Mouse (Mus musculus): ENCODE measurements around the gene Paqr9. TPM values are rescaled to one million over a fixed set of nuclear protein-coding genes. Genes with fewer than 3 reads are reported as not detected.

Gene Paqr9
- total and polyA plus RNA-seq, 3 experiments: not detected

DNA sequence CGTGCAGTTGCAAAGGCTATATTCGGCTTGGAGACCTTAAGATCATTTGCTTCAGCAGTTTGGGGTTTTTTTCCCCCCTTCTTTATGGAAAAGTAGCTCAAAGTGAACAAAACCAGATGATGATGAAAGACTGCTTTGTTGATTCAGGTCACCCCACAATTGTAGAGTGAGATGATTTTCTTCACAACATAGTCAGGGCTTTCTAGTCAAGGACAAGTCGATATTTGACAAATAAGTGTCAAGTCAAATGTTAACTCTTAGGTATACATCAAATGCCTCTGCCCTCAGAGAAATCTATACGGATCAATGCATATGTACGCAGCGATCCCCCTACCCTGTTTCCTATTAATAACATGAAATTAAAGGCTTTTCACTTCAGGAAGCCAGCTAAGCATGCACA, 17.0 kb upstream of the Paqr9 start:
- Histone ChIP-seq H3K27ac (ENCODE audit: insufficient read depth, low read depth) (no peak overlapping the region), H3K27me3 (replicated peaks) (no peaks in the 10 kb centered on the region), H3K79me2 (replicated peaks; ENCODE audit: control insufficient read depth, extremely low read depth, insufficient read depth, poor library complexity, severe bottlenecking) (no peaks in the 10 kb centered on the region), H3K4me3 (replicated peaks in 1 of 3; ENCODE audit: low read depth in 2 of 3, low read length in 2 of 3, poor library complexity in 1 of 3) (no peak overlapping the region), H3K9me3 (replicated peaks; ENCODE audit: low read length) (no peaks in the 10 kb centered on the region), H3K9ac (ENCODE audit: insufficient read depth, low read depth) (no peak overlapping the region), H3K36me3 (replicated peaks in 1 of 2; ENCODE audit: control insufficient read depth in 1 of 2, insufficient read depth in 1 of 2, low read length in 1 of 2) (no peaks in the 10 kb centered on the region), H3K4me2 (ENCODE audit: insufficient read depth, low read depth, poor library complexity, severe bottlenecking) (no peak overlapping the region), H3K4me1 (ENCODE audit: control insufficient read depth in 1 of 2, insufficient read depth in 2 of 2) (peaks cover 0 to 3% of the 10 kb centered on the region in 2 experiments; a peak in 1 of 4 replicates)
- dilution Hi-C loops (cut with MboI; ENCODE audit: extremely low pct_ligation_motif_present, extremely low pct_unique_long_range_greater_than_20kb, low sequenced_read_pairs): no loop called here
- in situ Hi-C loops (cut with MboI; ENCODE audit: low pct_ligation_motif_present, low pct_unique_long_range_greater_than_20kb, low sequenced_read_pairs): no loop called here
- no peak for DNase-seq (ENCODE audit: extremely low read depth)
- no peak for TF ChIP-seq HCFC1 (IDR thresholded peaks at IDR 0.05; ENCODE audit: low read depth, low read length)
- no peak for TF ChIP-seq GABPA (IDR thresholded peaks at IDR 0.05; ENCODE audit: insufficient replicate concordance, low read depth, low read length)
- no peak for TF ChIP-seq EP300 (IDR thresholded peaks at IDR 0.05; ENCODE audit: low read length)
- no peak for TF ChIP-seq RCOR1 (conservative IDR thresholded peaks at IDR 0.05; ENCODE audit: low read depth, low read length)
- no peak for TF ChIP-seq RAD21 (IDR thresholded peaks at IDR 0.05; ENCODE audit: low read depth, low read length)
- TF ChIP-seq TCF12 (IDR thresholded peaks at IDR 0.05; ENCODE audit: low read depth, low read length): no peak
- no peak for TF ChIP-seq E2F4 (IDR thresholded peaks at IDR 0.05; ENCODE audit: insufficient replicate concordance, low read depth, low read length)
- TF ChIP-seq MEF2A (IDR thresholded peaks at IDR 0.05; ENCODE audit: borderline replicate concordance, low read depth, low read length): no peak
- no peak for TF ChIP-seq ZKSCAN1 (IDR thresholded peaks at IDR 0.05; ENCODE audit: borderline replicate concordance, low read depth, low read length)
- TF ChIP-seq BHLHE40 (IDR thresholded peaks at IDR 0.05; ENCODE audit: low read depth, low read length): no peak
- TF ChIP-seq JUND (conservative IDR thresholded peaks at IDR 0.05; ENCODE audit: low read depth, low read length): no peak
- no peak for TF ChIP-seq KAT2A (IDR thresholded peaks at IDR 0.05; ENCODE audit: insufficient replicate concordance, low read length)
- no peak for TF ChIP-seq PAX5 (IDR thresholded peaks at IDR 0.05; ENCODE audit: low read length)
- TF ChIP-seq MAX (IDR thresholded peaks at IDR 0.05; ENCODE audit: low read length): no peak
- no peak for TF ChIP-seq SIN3A (IDR thresholded peaks at IDR 0.05; ENCODE audit: low read length)
- no peak for TF ChIP-seq CHD2 (IDR thresholded peaks at IDR 0.05; ENCODE audit: low read length)
- TF ChIP-seq USF1 (IDR thresholded peaks at IDR 0.05; ENCODE audit: low read depth, low read length): no peak
- TF ChIP-seq ZNF384 (IDR thresholded peaks at IDR 0.05; ENCODE audit: low read depth, low read length): no peak

DNA sequence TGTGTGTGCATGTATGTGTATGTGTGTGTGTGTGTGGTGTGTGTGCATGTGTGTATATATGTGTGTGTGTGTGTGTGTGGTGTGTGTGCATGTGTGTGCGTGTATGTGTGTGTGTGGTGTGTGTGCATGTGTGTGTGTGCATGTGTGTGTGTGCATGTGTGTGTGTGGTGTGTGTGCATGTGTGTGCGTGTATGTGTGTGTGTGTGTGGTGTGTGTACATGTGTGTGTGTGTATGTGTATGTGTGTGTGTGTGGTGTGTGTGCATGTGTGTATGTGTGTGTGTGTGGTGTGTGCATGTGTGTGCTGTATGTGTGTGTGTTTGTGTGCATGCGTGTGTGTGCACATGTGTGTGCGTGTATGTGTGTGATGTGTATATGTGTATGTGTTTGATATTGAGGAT, 14.9 kb upstream of the Paqr9 start:
- H3K36me3 ChIP-seq (replicated peaks in 1 of 2; ENCODE audit: control insufficient read depth in 1 of 2, insufficient read depth in 1 of 2, low read length in 1 of 2): no peaks in the 10 kb centered on the region
- no peak overlapping the region for H3K4me3 ChIP-seq (replicated peaks in 1 of 3; ENCODE audit: low read depth in 2 of 3, low read length in 2 of 3, poor library complexity in 1 of 3)
- no peak overlapping the region for H3K4me2 ChIP-seq (ENCODE audit: insufficient read depth, low read depth, poor library complexity, severe bottlenecking)
- no peaks in the 10 kb centered on the region for H3K27me3 ChIP-seq (replicated peaks)
- no peaks in the 10 kb centered on the region for H3K9me3 ChIP-seq (replicated peaks; ENCODE audit: low read length)
- TF ChIP-seq NRF1 (IDR thresholded peaks at IDR 0.05; ENCODE audit: low read depth, low read length) (no peak), TCF12 (IDR thresholded peaks at IDR 0.05; ENCODE audit: low read depth, low read length) (no peak), MXI1 (IDR thresholded peaks at IDR 0.05; ENCODE audit: low read depth, low read length) (no peak), CTCF (conservative IDR thresholded peaks at IDR 0.05 in 1 of 2, IDR thresholded peaks at IDR 0.05 in 1 of 2; ENCODE audit: low read depth in 2 of 2, low read length in 2 of 2) (no peak), NELFE (IDR thresholded peaks at IDR 0.05; ENCODE audit: low read depth, low read length) (no peak), MYC (IDR thresholded peaks at IDR 0.05; ENCODE audit: low read depth, low read length) (no peak), PAX5 (IDR thresholded peaks at IDR 0.05; ENCODE audit: low read length) (no peak), POLR2AphosphoS2 (IDR thresholded peaks at IDR 0.05; ENCODE audit: low read depth, low read length) (no peak), SIN3A (IDR thresholded peaks at IDR 0.05; ENCODE audit: low read length) (no peak), KAT2A (IDR thresholded peaks at IDR 0.05; ENCODE audit: insufficient replicate concordance, low read length) (no peak), E2F4 (IDR thresholded peaks at IDR 0.05; ENCODE audit: insufficient replicate concordance, low read depth, low read length) (no peak), JUN (IDR thresholded peaks at IDR 0.05; ENCODE audit: insufficient read depth, low read depth, low read length) (no peak), SMC3 (IDR thresholded peaks at IDR 0.05; ENCODE audit: low read depth, low read length) (no peak)
- H3K79me2 ChIP-seq (replicated peaks; ENCODE audit: control insufficient read depth, extremely low read depth, insufficient read depth, poor library complexity, severe bottlenecking): no peaks in the 10 kb centered on the region
- dilution Hi-C loops (cut with MboI; ENCODE audit: extremely low pct_ligation_motif_present, extremely low pct_unique_long_range_greater_than_20kb, low sequenced_read_pairs): no loop called here
- in situ Hi-C loops (cut with MboI; ENCODE audit: low pct_ligation_motif_present, low pct_unique_long_range_greater_than_20kb, low sequenced_read_pairs): no loop called here
- H3K4me1 ChIP-seq (ENCODE audit: control insufficient read depth in 1 of 2, insufficient read depth in 2 of 2): peaks cover 0 to 3% of the 10 kb centered on the region in 2 experiments; a peak in 1 of 4 replicates
- H3K9ac ChIP-seq (ENCODE audit: insufficient read depth, low read depth): no peak overlapping the region
- H3K27ac ChIP-seq (ENCODE audit: insufficient read depth, low read depth): no peak overlapping the region; the same call in 1 of the 2 replicates
- no peak for DNase-seq (ENCODE audit: extremely low read depth)
